Mouse (Mus musculus) stomach, postnatal 0 days (tissue): ENCODE data around the gene Rrbp1. TPM values are rescaled to one million over a fixed set of nuclear protein-coding genes. Genes with fewer than 3 reads are reported as not detected.

Source experiments
- ATAC-seq: fragments of 200-750 bp; cut with Nextera tagmentation; 2 replicates; pipeline ENCODE4 v1.8.0; 2017; ENCODE audit not compliant: low FRiP score, low TSS enrichment
- DNase-seq: peaks from one replicate; pipeline ENCODE4 v3.0.0-alpha.2; 2016; ENCODE audit warnings: low spot score
- H3K27ac ChIP-seq: fragments of 300-500 bp; sonication (generic); replicated peaks from 2 replicates; pipeline ENCODE4 v1.5.1; 2014; ENCODE audit warnings: mild to moderate bottlenecking, control low read depth
- H3K27me3 ChIP-seq: fragments of 300-500 bp; sonication (generic); 2 replicates; pipeline ENCODE4 v1.6.1; 2014; ENCODE audit warnings: low read length; ENCODE audit not compliant: control insufficient read depth, insufficient read depth
- H3K36me3 ChIP-seq: fragments of 300-500 bp; sonication (generic); 2 replicates; pipeline ENCODE4 v1.6.1; 2014; ENCODE audit warnings: low read length, mixed read lengths; ENCODE audit not compliant: control insufficient read depth, insufficient read depth
- H3K4me1 ChIP-seq: fragments of 300-500 bp; sonication (generic); replicated peaks from 2 replicates; pipeline ENCODE4 v1.6.1; 2014; ENCODE audit warnings: antibody characterized with exemption; ENCODE audit not compliant: control insufficient read depth, insufficient read depth
- H3K4me2 ChIP-seq: fragments of 300-500 bp; sonication (generic); replicated peaks from 2 replicates; pipeline ENCODE4 v1.6.1; 2014; ENCODE audit warnings: low read depth, mild to moderate bottlenecking, control low read depth, moderate library complexity
- H3K4me3 ChIP-seq: fragments of 300-500 bp; sonication (generic); 2 replicates; pipeline ENCODE4 v1.5.1; 2014; ENCODE audit warnings: low read depth, low read length, control low read depth
- H3K9ac ChIP-seq: fragments of 300-500 bp; sonication (generic); 2 replicates; pipeline ENCODE4 v1.6.1; 2014; ENCODE audit warnings: mild to moderate bottlenecking, low read length, control low read depth, mixed read lengths
- H3K9me3 ChIP-seq: fragments of 300-500 bp; sonication (generic); 2 replicates; pipeline ENCODE4 v1.6.1; 2016; ENCODE audit warnings: low read length; ENCODE audit not compliant: control insufficient read depth
- CTCF ChIP-seq: IDR thresholded peaks from 2 replicates; pipeline ENCODE4 v1.5.1; 2016; ENCODE audit warnings: antibody characterized with exemption, low read depth, mild to moderate bottlenecking, moderate library complexity
- EP300 ChIP-seq: optimal IDR thresholded peaks from 2 replicates; pipeline ENCODE3; 2016; ENCODE audit warnings: antibody characterized with exemption
- WGBS: fragments of 180-500 bp; shearing (Covaris S2); extraction: QIAGEN DNeasy Blood & Tissue Kit; methylation state at CpG from one replicate; pipeline ENCODE4 v1.1.7; 2014; 5-methylcytosine and 5-hydroxymethylcytosine counted together
- polyA plus RNA-seq: library from polyadenylated mRNA; unstranded; fragments of >200 nt; fragmentation: Nextera tagmentation; extraction: Ambion mirVana; gene quantifications from 2 replicates; pipeline ENCODE4 v1.2.1, GENCODE M21; 2015

Rrbp1 gene
- polyA plus RNA-seq, 1 experiment from 2014 or later, result 69.0 TPM

DNA sequence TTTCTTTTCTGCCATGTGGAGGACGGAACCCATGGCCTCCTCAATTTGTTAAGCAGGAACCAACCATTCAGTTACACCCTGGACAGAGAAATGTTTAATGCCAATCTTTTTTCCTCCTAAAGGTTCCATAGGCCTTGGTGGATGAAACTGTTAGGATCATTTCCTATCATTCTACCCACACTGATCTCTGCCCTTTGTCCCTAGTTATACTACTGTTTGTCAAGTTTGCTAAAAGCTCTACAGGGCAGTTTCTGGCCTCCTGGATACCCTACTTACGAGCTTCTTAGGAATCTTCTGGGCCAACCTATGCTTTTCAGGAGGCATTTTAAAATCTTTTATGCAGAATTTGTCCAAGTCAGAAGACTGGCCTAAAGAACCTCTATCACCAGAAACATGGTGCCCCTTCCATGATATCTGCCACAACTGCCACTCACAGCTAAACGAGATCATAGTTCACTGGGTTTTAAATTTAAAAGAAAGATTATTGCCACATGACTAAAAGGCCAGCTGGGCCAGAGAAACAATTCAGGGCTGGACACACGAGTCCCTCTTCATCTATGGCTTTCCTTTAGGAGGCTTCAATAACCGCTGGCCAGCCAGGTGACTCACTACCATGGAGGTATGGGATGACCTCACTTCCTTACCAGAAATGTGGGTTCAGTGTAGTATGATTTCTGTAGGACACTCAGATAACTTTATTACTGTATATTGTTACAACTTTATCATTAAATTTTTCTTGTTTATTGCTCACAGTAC, 8.7 kb downstream of the Rrbp1 start:
- Histone ChIP-seq H3K4me3 (no peak overlapping the region), H3K27ac (no peak overlapping the region), H3K4me1 (peaks cover 13% of the 10 kb centered on the region; the same call in 1 of the 2 replicates), H3K27me3 (no peaks in the 10 kb centered on the region), H3K9me3 (no peaks in the 10 kb centered on the region), H3K9ac (no peak overlapping the region), H3K4me2 (no peak overlapping the region), H3K36me3 (no peaks in the 10 kb centered on the region)
- ATAC-seq (no peak), DNase-seq (no peak)
- WGBS, result 79% methylated on average over 5 of the region's 5 CpGs
- no peak for TF ChIP-seq CTCF
- TF ChIP-seq EP300, result no peak

DNA sequence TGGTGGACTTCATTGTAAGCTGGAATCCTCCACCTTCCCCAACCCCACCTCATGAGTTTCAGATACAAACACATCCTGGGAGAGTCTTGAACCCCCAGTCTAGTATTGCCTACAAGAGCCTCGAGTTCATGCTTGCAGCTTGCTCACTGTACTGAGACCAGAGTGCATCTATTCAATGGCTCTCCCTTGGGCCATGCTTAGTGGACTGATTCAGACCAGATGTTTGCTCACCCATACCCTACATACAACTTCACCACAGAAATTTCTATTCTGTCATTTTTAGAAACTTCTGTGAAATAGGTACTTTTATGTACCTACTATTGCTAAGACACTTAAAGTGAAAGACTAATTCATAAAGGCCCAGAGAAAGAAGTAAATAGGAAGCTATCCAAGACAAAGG, 18.1 kb downstream of the Rrbp1 start:
- H3K4me1 ChIP-seq, result peaks cover 4% of the 10 kb centered on the region; the same call in 1 of the 2 replicates
- TF ChIP-seq CTCF (no peak), EP300 (no peak)
- H3K27ac ChIP-seq, result no peak overlapping the region
- no peak overlapping the region for H3K4me2 ChIP-seq
- WGBS, result 76% methylated on average over 1 of the region's 1 CpGs
- no peaks in the 10 kb centered on the region for H3K9me3 ChIP-seq
- ATAC-seq (no peak), DNase-seq (no peak)
- H3K27me3 ChIP-seq, result no peaks in the 10 kb centered on the region
- H3K4me3 ChIP-seq, result no peak overlapping the region
- H3K9ac ChIP-seq, result no peak overlapping the region
- no peaks in the 10 kb centered on the region for H3K36me3 ChIP-seq

DNA sequence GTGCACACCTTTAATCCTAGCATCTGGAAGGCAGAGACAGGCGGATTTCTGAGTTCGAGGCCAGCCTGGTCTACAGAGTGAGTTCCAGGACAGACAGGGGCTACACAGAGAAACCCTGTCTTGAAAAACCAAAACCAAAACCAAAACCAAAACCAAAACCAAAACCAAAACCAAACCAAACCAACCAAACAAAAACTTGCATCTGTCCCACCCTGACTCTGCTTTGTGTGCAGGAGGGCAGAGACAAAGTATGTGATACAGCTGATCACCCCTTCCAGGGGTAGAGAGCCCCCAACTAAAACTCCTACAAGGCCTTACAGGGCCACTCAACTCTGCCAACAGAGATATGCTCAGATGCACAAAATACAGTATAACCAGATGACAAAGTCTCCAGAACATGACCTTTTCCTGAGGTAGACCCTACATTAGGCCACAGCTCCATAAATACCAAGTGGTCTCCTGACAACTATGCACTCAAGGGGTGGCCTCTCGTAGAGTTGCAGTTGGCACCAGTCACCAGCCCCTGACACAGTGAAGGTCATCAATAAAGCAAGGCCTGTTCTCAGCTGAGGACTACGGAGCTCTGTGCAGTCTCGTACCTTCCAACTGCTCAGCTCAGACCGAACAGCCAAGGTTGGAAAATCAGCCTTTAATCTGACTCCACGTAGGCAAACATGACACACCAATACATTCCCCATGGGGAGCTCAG, 18.9 kb downstream of the Rrbp1 start:
- Histone ChIP-seq H3K9ac (no peak overlapping the region), H3K27ac (no peak overlapping the region), H3K36me3 (no peaks in the 10 kb centered on the region), H3K9me3 (no peaks in the 10 kb centered on the region), H3K4me1 (peaks cover 4% of the 10 kb centered on the region; the same call in 1 of the 2 replicates), H3K27me3 (no peaks in the 10 kb centered on the region), H3K4me3 (no peak overlapping the region), H3K4me2 (no peak overlapping the region)
- no peak for ATAC-seq
- no peak for TF ChIP-seq EP300
- TF ChIP-seq CTCF, result no peak
- DNase-seq, result no peak
- 78% methylated on average over 7 of the region's 7 CpGs for WGBS

GRCm38 (mm10) chr2:143990997-143991396, 20.1 kb downstream of the Rrbp1 start:
- DNase-seq (no peak), ATAC-seq (no peak)
- H3K27ac ChIP-seq, result no peak overlapping the region
- no peak overlapping the region for H3K4me3 ChIP-seq
- no peak overlapping the region for H3K9ac ChIP-seq
- WGBS, result 32% methylated on average over 1 of the region's 1 CpGs
- peaks cover 4% of the 10 kb centered on the region; the same call in 1 of the 2 replicates for H3K4me1 ChIP-seq
- no peak overlapping the region for H3K4me2 ChIP-seq
- TF ChIP-seq EP300 (no peak), CTCF (no peak)
- H3K36me3 ChIP-seq, result no peaks in the 10 kb centered on the region
- H3K27me3 ChIP-seq, result no peaks in the 10 kb centered on the region
- H3K9me3 ChIP-seq, result no peaks in the 10 kb centered on the region

GRCm38 (mm10) chr2:143988016-143988415, 23.0 kb downstream of the Rrbp1 start:
- DNase-seq (no peak), ATAC-seq (no peak)
- Histone ChIP-seq H3K4me1 (peaks cover 2% of the 10 kb centered on the region; the same call in 1 of the 2 replicates), H3K4me3 (no peak overlapping the region), H3K27ac (no peak overlapping the region), H3K4me2 (no peak overlapping the region), H3K27me3 (no peaks in the 10 kb centered on the region), H3K36me3 (peaks cover 5% of the 10 kb centered on the region; the same call in 1 of the 2 replicates), H3K9ac (no peak overlapping the region), H3K9me3 (no peaks in the 10 kb centered on the region)
- 77% methylated on average over 3 of the region's 3 CpGs for WGBS
- TF ChIP-seq EP300 (no peak), CTCF (no peak)

- no peaks in the 10 kb centered on the region for H3K9me3 ChIP-seq
- peaks cover 6% of the 10 kb centered on the region; the same call in 1 of the 2 replicates for H3K36me3 ChIP-seq
- H3K4me2 ChIP-seq, result no peak overlapping the region
- H3K4me3 ChIP-seq, result no peak overlapping the region
- no peak for TF ChIP-seq EP300
- TF ChIP-seq CTCF, result no peak
- 74% methylated on average over 2 of the region's 2 CpGs for WGBS
- DNase-seq, result no peak
- no peaks in the 10 kb centered on the region for H3K27me3 ChIP-seq
- H3K27ac ChIP-seq, result no peak overlapping the region
- no peak overlapping the region for H3K9ac ChIP-seq
- no peak for ATAC-seq
- H3K4me1 ChIP-seq, result peaks cover 2% of the 10 kb centered on the region; the same call in 1 of the 2 replicates
These were observed 23.6 kb downstream of the Rrbp1 start for GRCm38 (mm10) chr2:143987485-143987884.
